Mouse (Mus musculus) liver, postnatal 0 days (tissue): ENCODE measurements around the gene Zfp281.

Source experiments
- CTCF ChIP-seq: sonication (generic); IDR thresholded peaks from 2 replicates; pipeline ENCODE4 v1.5.1; 2016; ENCODE audit warnings: antibody characterized with exemption, low read depth
- EP300 ChIP-seq: IDR thresholded peaks from 2 replicates; pipeline ENCODE4 v1.6.1; 2016; ENCODE audit warnings: antibody characterized with exemption, low read depth, mild to moderate bottlenecking

- TF ChIP-seq CTCF (no peak), EP300 (no peak)
Measured at GRCm38 (mm10) chr1:136637696-136638095, 13.0 kb downstream of the Zfp281 start.
